Mouse (Mus musculus) liver, embryonic 11.5 days (tissue): Measurements from ENCODE around the gene Art2b. TPM values are rescaled to one million over a fixed set of nuclear protein-coding genes. Genes with fewer than 3 reads are reported as not detected.
"Not testable (repeated sequence)": the region's sequence is repeated elsewhere in the genome, so short reads cannot be mapped to it uniquely, and the experiment has no call there.

Experiments
- ATAC-seq: fragments of 200-750 bp; cut with Nextera tagmentation; replicated peaks from 2 replicates; pipeline ENCODE4 v1.8.0; 2017; ENCODE audit warnings: moderate number of reproducible peaks, mild to moderate bottlenecking, moderate TSS enrichment, moderate library complexity; ENCODE audit not compliant: low FRiP score
- DNase-seq: peaks from one replicate; pipeline ENCODE4 v3.0.0-alpha.2; 2017; ENCODE audit warnings: low spot score
- H3K27ac ChIP-seq: fragments of 300-500 bp; sonication (generic); 2 replicates; pipeline ENCODE4 v1.5.1; 2014; ENCODE audit warnings: mild to moderate bottlenecking, low read depth, low read length, control low read depth
- H3K27me3 ChIP-seq: fragments of 300-500 bp; sonication (generic); replicated peaks from 2 replicates; pipeline ENCODE4 v1.6.1; 2014; ENCODE audit warnings: low read length, mixed read lengths; ENCODE audit not compliant: control insufficient read depth, insufficient read depth
- H3K36me3 ChIP-seq: fragments of 300-500 bp; sonication (generic); 2 replicates; pipeline ENCODE4 v1.6.1; 2014; ENCODE audit warnings: mild to moderate bottlenecking, low read length, moderate library complexity, mixed read lengths; ENCODE audit not compliant: control insufficient read depth, insufficient read depth
- H3K4me1 ChIP-seq: fragments of 300-500 bp; sonication (generic); replicated peaks from 2 replicates; pipeline ENCODE4 v1.6.1; 2014; ENCODE audit warnings: low read length, mixed read lengths; ENCODE audit not compliant: control insufficient read depth, insufficient read depth
- H3K4me2 ChIP-seq: fragments of 300-500 bp; sonication (generic); 2 replicates; pipeline ENCODE4 v1.6.1; 2014; ENCODE audit warnings: mild to moderate bottlenecking, control low read depth, moderate library complexity
- H3K4me3 ChIP-seq: fragments of 300-500 bp; sonication (generic); 2 replicates; pipeline ENCODE4 v1.5.1; 2014; ENCODE audit warnings: low read depth, low read length, control low read depth
- H3K9ac ChIP-seq: fragments of 300-500 bp; sonication (generic); 2 replicates; pipeline ENCODE4 v1.6.1; 2014; ENCODE audit warnings: low read depth, low read length, control low read depth
- H3K9me3 ChIP-seq: fragments of 300-500 bp; sonication (generic); 2 replicates; pipeline ENCODE4 v1.6.1; 2016; ENCODE audit warnings: low read length, inconsistent platforms, mixed read lengths; ENCODE audit not compliant: control insufficient read depth
- WGBS: fragments of 180-500 bp; shearing (Covaris S2); extraction: QIAGEN DNeasy Blood & Tissue Kit; methylation state at CpG from one replicate; pipeline ENCODE4 v1.1.7; 2014; 5-methylcytosine and 5-hydroxymethylcytosine counted together
- polyA plus RNA-seq: library from polyadenylated mRNA; unstranded; fragments of >200 nt; fragmentation: Nextera tagmentation; extraction: Ambion mirVana; gene quantifications from 2 replicates; pipeline ENCODE4 v1.2.1, GENCODE M21; 2014

Gene Art2b
- polyA plus RNA-seq, result not detected in 2 replicates

DNA sequence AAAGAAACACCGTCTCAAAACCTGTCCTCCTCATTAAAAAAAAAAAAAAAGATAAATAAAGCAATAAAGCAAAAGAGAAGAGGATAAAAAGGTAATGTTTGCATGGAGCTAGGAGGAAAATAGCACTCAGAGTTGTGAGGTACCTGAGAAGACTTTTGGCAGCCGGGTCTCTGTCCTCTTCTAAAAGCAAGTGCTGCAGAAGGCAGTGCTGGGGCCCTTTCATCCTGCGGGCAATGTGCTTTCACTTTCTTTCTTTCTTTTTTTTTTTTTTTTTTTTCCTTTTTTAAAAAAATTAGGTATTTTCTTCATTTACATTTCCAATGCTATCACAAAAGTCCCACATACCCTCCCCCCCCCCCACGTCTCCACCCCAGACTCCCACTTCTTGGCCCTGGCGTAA is at the start of gene Art2b:
Gene Art2b, minus strand, starts transcription at position 193 of the 400 bp plus-strand sequence.
- H3K4me2 ChIP-seq, result no peak within 1 kb of the TSS
- WGBS, result 84% methylated on average over 5 of the region's 5 CpGs
- no peaks in the 10 kb centered on the region for H3K9me3 ChIP-seq
- no peaks in the 10 kb centered on the region for H3K4me1 ChIP-seq
- no peaks in the 10 kb centered on the region for H3K27me3 ChIP-seq
- DNase-seq, result no peak
- no peak within 1 kb of the TSS for H3K4me3 ChIP-seq
- no peaks in the 10 kb centered on the region for H3K36me3 ChIP-seq
- no peak for ATAC-seq
- H3K9ac ChIP-seq, result no peak within 1 kb of the TSS
- no peak within 1 kb of the TSS for H3K27ac ChIP-seq

DNA sequence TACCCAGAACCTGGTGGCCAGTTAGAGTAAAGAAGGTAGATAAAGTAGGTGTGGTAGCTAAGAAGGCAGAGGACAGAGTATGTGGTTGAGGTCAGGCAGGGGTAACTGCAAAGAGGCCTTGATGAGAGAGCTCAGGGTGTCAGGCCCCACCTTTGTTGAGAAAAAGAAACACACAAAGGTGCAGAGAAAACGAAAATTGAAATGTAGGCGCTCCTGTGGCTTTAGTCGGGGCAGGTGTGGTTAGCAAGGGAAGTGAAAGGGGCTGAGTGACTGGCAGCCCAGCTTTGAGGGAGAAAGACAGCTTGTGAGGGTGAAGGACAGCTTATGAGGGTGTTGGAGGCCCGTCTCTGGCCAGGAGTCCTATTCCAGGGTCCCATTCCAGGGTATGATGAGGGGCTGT is 49.1 kb upstream of the Art2b start:
- DNase-seq, result no peak
- Histone ChIP-seq H3K9me3 (no peaks in the 10 kb centered on the region), H3K4me3 (no peak overlapping the region), H3K36me3 (no peaks in the 10 kb centered on the region), H3K27ac (no peak overlapping the region), H3K4me2 (no peak overlapping the region), H3K9ac (no peak overlapping the region), H3K27me3 (0 out of 2 replicates have a peak, but pooled peaks cover under 1% of the 10 kb centered on the region), H3K4me1 (no peaks in the 10 kb centered on the region)
- 71% methylated on average over 4 of the region's 4 CpGs for WGBS
- ATAC-seq, result no peak

DNA sequence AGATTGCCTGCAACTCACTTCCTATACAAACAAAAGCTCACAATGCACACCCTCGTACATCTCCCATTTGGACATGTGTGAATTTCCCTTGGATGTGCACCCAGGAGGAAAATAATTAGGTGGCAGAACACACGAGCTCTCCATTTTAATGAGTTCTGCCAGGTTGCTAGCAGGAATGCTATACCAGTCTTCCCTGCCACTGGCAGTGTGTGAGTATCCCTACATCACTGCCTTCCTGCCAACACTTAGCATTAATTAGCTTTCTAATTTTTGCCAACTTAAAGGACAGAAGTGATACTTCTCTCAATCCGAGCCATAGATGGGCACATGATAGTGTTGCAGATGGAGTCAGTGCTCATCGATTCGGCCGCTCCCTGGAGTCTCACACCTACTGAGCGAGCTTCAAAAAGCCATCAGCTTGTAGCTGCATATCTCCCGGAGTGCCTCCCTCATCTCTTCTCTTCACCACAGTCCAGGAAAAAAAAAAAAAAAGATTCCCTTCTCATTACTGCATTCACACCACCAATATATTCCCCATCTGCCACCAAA is 48.3 kb upstream of the Art2b start:
- DNase-seq, result no peak
- 74% methylated on average over 8 of the region's 8 CpGs for WGBS
- Histone ChIP-seq H3K27me3 (no peaks in the 10 kb centered on the region), H3K4me3 (no peak overlapping the region), H3K9ac (no peak overlapping the region), H3K36me3 (no peaks in the 10 kb centered on the region), H3K4me1 (no peaks in the 10 kb centered on the region), H3K27ac (no peak overlapping the region), H3K4me2 (no peak overlapping the region), H3K9me3 (no peaks in the 10 kb centered on the region)
- ATAC-seq, result no peak

DNA sequence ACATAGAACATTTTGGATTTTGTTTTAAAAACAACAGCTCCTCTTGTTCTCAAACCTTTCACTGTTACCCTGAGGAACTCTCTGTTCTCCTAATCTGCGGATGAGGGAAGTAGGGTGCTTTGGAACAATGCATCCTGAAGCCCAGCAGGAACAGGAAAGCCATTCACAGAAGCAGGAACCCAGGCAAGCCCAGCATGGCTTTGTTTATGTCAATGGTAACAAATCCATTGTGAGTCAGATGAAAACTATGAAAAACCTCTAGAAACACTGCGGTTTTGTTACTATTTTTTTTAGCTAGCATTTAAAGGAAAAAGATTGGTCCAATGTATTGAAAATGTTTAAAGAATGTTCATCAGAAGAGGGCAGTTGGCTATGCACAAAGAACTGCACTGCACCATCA is 43.1 kb upstream of the Art2b start:
- Histone ChIP-seq H3K9me3 (no peaks in the 10 kb centered on the region), H3K4me1 (no peaks in the 10 kb centered on the region), H3K36me3 (no peaks in the 10 kb centered on the region), H3K4me3 (no peak overlapping the region), H3K9ac (no peak overlapping the region), H3K27ac (no peak overlapping the region), H3K4me2 (no peak overlapping the region), H3K27me3 (no peaks in the 10 kb centered on the region)
- DNase-seq (no peak), ATAC-seq (no peak)
- 27% methylated on average over 2 of the region's 2 CpGs for WGBS

DNA sequence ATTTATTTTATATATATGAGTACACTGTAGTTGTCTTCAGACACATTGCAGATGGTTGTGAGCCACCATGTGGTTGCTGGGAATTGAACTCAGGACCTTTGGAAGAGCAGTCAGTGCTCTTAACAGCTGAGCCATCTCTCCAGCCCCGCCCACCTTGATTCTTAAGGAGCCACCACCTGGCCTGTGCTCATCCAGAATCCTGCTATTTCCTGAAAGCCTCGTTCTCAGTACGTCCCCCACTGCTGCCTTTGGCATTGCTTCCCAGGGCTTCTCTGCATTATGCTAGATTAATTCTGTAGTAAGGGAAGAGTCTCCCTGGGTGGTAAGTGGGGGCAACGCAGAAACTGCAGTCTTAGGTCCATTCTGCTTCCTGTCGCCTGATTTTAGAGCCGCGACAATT is 41.8 kb upstream of the Art2b start:
- WGBS, result 65% methylated on average over 7 of the region's 7 CpGs
- not testable (repeated sequence) for ATAC-seq, H3K9me3 ChIP-seq, H3K4me1 ChIP-seq, H3K4me3 ChIP-seq, DNase-seq, H3K9ac ChIP-seq, H3K4me2 ChIP-seq, H3K27ac ChIP-seq, H3K36me3 ChIP-seq, H3K27me3 ChIP-seq

DNA sequence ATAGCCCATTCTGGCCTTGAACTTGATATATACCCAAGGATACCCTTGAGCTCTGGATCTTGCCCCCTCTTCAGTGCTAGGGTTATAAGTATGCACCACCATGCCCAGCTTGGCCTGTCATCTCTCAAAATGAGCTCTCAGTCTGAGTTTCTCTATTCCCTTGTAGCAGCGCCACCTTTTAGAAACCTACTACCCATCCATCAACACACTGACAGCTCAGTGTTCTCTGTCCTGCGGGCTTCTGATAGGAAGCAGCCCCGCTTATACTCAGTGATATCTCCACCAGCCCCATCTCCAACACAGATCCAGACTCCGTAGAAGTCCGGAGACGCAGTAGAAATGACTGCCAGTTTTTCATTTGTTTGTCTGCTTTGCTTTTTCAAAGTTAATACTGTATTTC is 38.9 kb upstream of the Art2b start:
- Histone ChIP-seq H3K9me3 (no peaks in the 10 kb centered on the region), H3K4me3 (no peak overlapping the region), H3K27ac (no peak overlapping the region), H3K4me1 (no peaks in the 10 kb centered on the region), H3K27me3 (no peaks in the 10 kb centered on the region), H3K9ac (no peak overlapping the region), H3K4me2 (no peak overlapping the region), H3K36me3 (no peaks in the 10 kb centered on the region)
- ATAC-seq (no peak), DNase-seq (no peak)
- 47% methylated on average over 6 of the region's 6 CpGs for WGBS

DNA sequence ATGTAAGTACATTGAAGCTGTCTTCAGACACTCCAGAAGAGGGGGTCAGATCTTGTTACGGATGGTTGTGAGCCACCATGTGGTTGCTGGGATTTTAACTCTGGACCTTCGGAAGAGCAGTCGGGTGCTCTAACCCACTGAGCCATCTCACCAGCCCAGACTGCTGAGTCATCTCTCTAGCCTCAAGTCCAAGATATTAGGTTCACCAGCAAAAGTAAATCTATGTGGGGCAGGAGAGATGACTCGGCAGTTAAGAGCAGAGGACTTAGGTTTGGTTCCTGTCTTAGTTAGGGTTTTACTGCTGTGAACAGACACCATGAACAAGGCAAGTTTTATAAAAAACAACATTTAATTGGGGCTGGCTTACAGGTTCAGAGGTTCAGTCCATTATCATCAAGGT is 36.5 kb upstream of the Art2b start:
- H3K27me3 ChIP-seq, ATAC-seq, H3K4me2 ChIP-seq, H3K36me3 ChIP-seq, H3K9ac ChIP-seq, H3K4me3 ChIP-seq, H3K9me3 ChIP-seq, H3K4me1 ChIP-seq, H3K27ac ChIP-seq, DNase-seq: not testable (repeated sequence)
- 58% methylated on average over 4 of the region's 4 CpGs for WGBS

DNA sequence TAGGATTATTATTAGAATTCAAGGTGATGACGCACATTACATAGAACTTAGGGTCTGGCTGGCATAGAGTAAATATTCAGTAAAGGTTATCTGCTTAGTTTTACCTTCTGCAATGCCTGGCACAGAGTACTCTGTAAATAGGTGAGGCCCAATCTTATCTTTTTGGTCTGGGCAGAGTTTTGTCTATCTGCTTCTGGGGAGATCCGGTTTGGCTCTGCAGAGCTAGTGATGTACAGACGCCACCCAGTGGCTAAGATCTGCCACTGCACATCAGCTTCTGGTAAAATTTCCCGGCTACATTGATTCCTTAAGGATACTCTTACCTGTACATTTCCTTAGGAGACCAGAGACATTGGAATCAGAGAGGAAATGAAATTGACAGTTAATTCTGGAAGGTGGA is 35.0 kb upstream of the Art2b start:
- ATAC-seq (no peak), DNase-seq (no peak)
- H3K4me1 ChIP-seq, result no peaks in the 10 kb centered on the region
- no peaks in the 10 kb centered on the region for H3K27me3 ChIP-seq
- no peak overlapping the region for H3K9ac ChIP-seq
- H3K36me3 ChIP-seq, result no peaks in the 10 kb centered on the region
- H3K4me2 ChIP-seq, result no peak overlapping the region
- WGBS, result 29% methylated on average over 4 of the region's 4 CpGs
- H3K27ac ChIP-seq, result no peak overlapping the region
- H3K9me3 ChIP-seq, result no peaks in the 10 kb centered on the region
- H3K4me3 ChIP-seq, result no peak overlapping the region

DNA sequence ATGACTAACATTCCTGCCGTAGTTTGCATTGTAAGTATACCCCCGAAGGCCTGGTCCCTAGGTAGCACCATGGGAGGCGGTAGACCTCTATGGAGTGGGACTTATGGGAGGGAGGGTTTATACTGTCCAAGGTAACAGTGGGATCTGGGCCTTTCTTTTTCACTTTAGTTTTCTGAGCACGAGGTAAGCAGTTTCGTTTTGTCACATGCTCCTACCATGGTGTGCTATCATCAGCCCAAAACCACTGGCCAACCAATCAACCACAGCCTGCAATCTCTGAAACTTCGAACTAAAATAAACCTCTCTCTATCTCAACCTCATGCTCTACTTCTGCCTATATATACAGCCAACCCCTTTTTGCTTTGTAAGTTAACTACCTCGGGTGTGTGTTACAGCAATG is 32.9 kb upstream of the Art2b start:
- DNase-seq (no peak), ATAC-seq (no peak)
- Histone ChIP-seq H3K27me3 (no peaks in the 10 kb centered on the region), H3K4me3 (no peak overlapping the region), H3K9ac (no peak overlapping the region), H3K9me3 (no peaks in the 10 kb centered on the region), H3K27ac (no peak overlapping the region), H3K36me3 (no peaks in the 10 kb centered on the region), H3K4me1 (no peaks in the 10 kb centered on the region), H3K4me2 (no peak overlapping the region)
- WGBS, result 74% methylated on average over 7 of the region's 7 CpGs
